Mouse (Mus musculus): Measurements from ENCODE around the gene Ass1.
"Not testable (repeated sequence)": the region's sequence is repeated elsewhere in the genome, so short reads cannot be mapped to it uniquely, and the experiment has no call there.

Ass1 gene

GRCm38 (mm10) chr2:31537054-31537453 lies 67.0 kb downstream of the Ass1 start:
- DNase-seq (ENCODE audit: low spot score): no peak

- no peak for DNase-seq (ENCODE audit: low spot score)
Measured at GRCm38 (mm10) chr2:31538745-31539144, 68.7 kb downstream of the Ass1 start.

GRCm38 (mm10) chr2:31541581-31541980 lies 71.6 kb downstream of the Ass1 start:
- DNase-seq (ENCODE audit: low spot score): no peak

GRCm38 (mm10) chr2:31547726-31548125 lies 77.7 kb downstream of the Ass1 start:
- no peak for DNase-seq (ENCODE audit: low spot score)

GRCm38 (mm10) chr2:31550503-31550902 lies 80.5 kb downstream of the Ass1 start:
- no peak for DNase-seq (ENCODE audit: low spot score)

- DNase-seq (ENCODE audit: low spot score): not testable (repeated sequence)
Measured at GRCm38 (mm10) chr2:31551351-31551750, 81.3 kb downstream of the Ass1 start.

GRCm38 (mm10) chr2:31551971-31552370 lies 82.0 kb downstream of the Ass1 start:
- DNase-seq (ENCODE audit: low spot score): no peak

GRCm38 (mm10) chr2:31554619-31555018 lies 84.6 kb downstream of the Ass1 start:
- DNase-seq (ENCODE audit: low spot score): no peak
